Mouse (Mus musculus) lung, postnatal 25 days (tissue): Measurements from ENCODE around the gene Cdc42.

Experiments
- DNase-seq: peaks from one replicate; pipeline ENCODE4 v3.0.0; 2022; ENCODE audit warnings: low spot score

Gene Cdc42

DNA sequence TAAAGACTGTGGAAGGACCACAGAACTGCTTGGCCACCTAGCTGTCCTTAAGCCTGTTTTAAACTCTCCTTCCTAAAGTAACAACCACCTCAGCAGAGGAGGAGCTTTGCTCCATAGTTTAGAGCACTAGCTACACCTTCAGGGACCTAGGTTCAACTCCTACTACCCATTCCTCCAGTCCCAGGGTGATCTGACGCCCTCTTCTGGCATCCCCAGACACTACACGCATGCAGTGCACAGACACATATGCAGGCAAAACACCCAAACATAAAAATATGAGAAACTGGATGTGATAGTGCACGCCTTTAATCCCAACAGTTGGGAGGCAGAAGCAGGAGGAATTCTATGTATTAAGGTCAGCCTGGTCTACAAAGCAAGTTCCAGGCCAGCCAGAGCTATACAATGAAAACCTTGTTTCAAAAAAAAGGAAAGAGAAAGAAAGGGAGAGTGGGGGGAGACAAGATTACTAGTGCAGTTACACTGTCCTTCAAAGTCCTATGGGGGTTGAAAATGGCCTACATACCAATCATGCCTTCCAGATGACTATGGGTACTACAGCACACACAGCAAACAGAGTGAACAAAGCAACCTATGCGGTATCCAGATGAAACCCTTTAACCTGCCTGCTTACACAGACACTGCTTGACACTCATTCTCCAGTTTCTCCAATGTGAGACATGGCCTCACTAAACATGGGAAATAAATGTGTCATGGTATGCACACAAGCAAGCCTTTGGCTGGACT, 41.3 kb downstream of the Cdc42 start:
- DNase-seq: no peak

DNA sequence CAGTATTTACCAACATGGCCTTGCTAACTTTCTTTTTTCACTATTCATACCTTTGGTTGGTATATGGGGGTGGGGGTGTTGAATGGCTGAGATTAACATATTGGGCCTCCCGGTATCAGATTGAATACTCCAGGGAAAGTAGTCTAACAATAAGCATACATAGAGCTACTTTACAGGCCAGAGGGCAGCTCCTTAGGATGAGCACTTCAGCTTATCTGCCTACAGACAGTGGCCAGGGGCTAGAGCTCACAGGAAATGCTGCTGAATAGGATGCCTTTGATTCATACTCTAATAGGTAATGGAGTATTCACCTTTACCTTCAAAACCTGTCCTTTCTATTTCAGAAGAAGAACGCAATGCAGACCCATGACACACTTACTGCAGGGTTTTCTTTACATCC, 42.5 kb downstream of the Cdc42 start:
- no peak for DNase-seq

DNA sequence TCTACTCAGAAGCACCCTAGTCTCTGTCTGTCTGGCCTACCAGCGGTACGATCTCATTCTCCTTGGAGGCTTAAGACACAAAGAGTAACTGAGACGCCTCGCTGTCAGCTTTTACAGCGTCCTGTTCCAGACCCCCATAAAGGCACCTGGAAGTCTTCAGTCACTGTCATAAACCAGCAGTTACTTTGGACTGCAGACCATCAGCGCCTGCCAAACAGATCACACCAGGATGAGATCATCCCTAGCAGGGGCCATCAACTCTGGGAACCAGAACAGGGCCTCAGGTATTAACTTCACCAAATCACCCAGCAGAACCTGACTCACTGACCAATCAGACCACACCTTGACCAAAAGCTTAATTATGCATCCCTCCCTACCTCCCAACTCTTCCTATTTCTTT, 43.0 kb downstream of the Cdc42 start:
- DNase-seq: no peak

DNA sequence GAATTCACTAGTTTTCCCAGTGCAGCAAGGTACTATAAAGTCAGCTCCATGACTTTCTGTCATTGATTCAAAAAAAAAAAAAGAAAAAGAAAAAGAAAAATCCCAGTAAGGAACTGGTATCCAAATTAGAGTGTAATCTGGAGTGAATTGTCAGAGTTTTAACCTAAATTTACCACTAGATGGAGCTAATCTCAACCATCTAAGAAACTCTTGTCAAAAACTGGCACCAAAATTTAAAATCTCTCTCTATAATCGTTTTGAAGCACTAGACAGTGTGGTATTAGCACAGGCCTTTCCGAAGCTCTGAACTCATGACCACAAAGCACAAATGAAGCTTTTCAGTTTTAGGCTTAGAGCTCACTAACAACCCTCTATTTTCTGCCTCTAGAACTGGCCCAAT, 44.0 kb downstream of the Cdc42 start:
- DNase-seq: peak; percentile 24

DNA sequence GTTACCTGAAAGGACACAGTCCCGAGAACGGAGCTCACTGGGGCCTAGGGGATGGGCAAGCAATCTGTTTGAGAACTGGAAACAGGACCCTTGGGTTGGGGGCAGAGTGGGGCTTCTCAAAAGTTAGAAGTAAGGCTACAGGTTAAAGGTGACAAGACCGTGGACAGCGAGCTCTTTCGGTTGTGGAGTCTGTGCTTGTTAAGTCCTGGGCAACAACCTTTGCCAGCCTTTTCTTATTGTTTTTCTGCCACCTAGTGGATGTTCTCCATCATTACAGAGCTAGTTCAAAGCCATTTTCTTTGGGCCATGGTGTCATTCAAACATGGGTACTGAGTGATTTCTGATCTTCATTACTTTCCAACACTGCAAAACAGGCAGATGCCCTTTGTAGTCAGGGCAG, 49.1 kb downstream of the Cdc42 start:
- DNase-seq: peak; percentile 48

DNA sequence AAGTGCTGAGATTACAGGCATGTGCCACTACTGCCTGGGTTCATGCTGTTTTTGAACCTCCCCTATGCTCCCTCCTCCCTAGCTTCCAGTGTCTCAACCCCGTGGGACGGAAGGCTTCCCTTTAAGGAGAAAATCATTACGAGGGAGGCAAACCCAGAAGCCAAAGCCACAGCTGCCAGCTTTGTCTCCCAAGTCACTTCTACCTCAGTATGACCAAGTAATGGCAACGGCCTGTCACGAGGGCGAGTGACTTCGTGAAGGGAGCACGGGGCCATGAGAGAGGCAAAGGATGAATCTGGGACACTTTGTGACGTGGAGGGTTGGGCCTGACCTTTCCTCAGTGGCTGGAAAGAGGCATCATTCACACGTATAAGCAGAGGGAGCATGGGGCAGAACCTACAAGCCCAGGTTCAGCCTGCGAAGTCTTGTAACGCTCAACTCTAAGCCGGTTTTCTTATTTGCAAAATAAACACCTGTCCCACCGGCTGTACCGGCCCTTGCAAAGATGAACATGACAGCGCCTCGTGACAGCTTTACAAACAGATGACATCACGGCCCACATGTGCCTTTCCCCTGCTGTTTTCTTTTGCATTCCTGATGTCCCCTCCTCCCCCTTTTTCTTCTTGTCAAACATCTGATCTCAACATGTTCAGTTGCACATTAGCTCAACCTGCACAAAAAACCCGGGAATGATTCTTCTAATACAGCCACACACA, 50.4 kb downstream of the Cdc42 start:
- DNase-seq: no peak

DNA sequence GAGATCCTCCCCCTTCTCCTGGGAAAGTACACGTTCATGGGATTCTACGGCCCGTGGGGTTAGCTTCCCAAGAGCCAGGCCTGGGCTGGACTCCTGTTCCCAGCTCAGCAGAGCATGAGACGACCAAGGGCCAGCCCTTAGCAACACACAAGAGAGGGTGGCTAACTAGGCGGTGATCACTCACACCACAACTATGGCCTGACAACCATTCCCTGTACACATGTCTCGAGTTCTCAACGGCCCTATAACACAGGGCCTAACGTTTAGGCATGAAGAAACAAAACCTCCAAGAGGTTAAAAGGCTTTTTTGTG, 51.0 kb downstream of the Cdc42 start:
- DNase-seq: no peak

DNA sequence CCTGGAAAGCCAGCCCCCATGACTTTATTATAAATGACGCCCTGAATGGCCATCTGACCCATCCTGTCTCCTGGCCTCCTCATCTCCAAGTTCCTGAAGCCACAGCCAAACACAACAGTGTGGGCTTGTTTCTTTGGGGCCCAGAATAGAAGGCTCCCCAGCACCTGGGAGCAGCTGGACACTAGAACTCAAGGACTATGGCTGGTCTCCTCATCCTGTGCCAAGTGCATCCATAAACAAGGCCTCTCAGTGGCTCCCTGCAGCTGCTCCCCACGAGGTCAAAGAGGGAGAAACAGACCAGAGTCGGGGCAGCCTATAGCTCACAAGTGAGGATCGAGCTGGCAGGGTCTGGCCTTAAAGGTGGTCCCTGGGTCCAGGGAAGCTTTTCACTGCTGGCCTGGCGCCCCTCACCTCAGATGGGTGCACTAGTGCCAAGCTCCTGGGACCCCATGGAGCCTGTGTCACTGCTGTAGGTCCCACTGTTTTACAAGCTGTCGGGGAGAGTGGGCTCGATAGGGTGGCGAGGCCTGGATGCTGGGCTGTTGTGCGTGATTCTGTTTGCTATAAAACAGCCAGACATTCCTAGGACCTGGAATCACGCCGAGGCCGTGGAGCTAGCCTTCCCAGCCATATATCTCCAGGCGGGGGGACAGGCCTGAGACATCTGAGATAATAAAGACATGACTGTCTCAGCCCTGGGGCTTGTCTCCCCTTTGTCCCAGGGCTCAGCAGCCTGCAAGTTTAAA, 51.5 kb downstream of the Cdc42 start:
- no peak for DNase-seq

DNA sequence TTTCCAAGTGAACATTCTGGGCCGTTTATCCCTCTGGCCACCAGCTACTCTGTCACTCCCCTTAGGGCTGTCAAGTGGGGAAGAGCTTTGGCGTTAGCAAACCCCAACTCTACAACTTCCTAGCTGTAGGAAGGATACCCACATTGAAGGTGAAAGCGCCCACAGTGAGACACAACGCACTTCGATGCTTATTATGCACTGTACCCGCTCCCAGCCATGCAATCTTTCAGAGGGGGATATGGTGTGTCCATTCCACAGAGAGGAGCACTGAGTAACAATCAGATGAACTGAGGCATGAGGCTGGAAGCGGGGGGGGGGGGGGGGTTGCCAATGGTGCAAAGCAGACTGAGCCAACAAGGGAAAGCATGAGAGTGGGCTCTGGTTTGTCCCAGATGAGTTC, 52.5 kb downstream of the Cdc42 start:
- DNase-seq: no peak

DNA sequence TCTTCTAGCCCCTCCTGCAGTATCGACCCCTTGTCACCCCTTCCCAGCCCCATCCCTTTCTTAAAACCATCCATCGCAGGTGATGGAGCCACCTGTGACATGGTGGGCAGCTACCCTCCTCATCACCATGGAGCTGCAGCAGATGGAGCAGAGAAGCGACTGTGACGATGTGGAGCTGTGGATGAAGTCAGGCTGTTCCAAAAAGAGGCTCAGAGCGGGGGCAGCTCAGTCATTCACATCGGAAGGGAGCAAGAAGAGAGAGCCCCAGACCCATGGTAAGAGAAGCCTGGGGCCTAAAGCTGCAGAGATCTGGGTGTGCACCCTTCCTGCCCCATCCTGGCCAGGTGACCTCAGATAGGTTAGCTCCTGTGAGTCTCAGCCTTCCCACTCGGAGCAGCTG, 53.4 kb downstream of the Cdc42 start:
- DNase-seq: no peak

DNA sequence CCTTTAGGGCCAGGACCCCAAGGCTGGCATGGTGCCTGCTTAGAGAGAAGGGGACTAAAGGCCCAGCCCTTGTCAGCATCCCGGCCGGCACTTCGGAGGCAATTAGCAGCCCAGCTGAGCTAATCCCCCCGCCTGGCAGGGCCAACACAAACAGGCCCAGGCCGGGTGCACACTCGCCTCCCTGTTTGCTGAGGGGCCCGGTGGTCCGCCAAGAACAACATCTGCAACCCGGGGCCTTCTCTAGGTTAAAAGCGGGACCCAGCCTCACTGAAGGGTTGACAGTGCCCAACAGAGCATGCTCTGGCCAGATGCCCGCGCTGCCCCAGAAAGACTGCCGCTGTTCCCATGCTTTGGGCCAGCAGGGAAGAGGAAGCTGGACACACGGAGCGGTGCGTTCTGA, 55.9 kb downstream of the Cdc42 start:
- DNase-seq: no peak

DNA sequence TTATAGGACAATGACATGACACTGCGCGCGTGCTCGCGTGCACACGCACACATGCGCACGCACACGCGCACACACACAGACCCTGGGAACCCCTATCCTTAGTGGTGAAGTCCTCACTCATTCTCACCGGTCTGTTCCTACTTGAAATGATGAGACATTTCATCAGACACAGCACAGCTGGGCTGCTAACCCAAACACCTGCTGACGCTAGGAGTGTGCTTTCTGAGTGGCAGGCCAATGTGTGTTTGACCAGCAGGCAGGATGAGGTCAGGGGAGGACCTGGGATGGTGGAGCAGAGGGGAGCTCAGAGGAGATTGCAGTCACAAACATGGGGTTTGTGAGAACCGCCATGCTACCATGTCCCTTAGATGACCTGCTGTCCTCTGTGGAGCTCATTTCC, 57.3 kb downstream of the Cdc42 start:
- no peak for DNase-seq

DNA sequence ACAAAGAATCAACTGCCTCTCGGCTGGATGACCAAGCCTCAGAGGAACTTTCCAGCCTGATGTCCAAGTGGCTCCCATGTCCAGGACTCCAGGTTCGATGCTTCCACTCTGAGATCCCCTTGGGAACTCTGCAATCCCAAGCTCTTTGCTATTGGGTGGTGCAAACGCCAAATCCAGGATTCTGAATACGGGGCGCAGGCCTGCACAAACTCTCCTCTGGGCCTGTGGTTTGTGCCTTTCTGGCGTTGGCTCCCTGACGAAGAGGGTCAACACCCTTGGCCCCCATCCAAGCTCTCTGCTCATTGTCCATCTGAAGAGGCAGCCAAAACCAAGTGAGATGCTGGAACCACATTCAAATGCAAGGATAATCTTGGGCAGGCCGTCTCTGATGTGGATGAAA, 59.1 kb downstream of the Cdc42 start:
- no peak for DNase-seq

DNA sequence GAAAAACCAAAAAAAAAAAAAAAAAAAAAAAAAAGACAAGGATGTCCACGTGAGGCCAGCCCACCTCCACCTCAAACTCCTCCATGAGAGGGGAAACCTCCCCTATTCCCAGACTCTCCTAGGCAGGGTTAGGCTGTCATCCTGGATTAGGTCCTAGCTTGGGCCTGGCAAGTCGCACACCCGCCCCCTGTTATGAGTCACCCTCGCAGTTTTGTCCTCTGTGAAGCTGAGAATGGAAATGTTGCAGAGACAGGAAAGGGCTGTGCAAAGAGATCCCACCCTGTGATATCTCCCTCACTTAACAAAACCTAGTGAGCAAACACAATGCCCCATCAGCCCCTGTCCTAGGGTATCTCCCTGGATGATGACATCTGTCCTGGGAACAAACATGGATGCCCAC, 59.9 kb downstream of the Cdc42 start:
- no peak for DNase-seq

DNA sequence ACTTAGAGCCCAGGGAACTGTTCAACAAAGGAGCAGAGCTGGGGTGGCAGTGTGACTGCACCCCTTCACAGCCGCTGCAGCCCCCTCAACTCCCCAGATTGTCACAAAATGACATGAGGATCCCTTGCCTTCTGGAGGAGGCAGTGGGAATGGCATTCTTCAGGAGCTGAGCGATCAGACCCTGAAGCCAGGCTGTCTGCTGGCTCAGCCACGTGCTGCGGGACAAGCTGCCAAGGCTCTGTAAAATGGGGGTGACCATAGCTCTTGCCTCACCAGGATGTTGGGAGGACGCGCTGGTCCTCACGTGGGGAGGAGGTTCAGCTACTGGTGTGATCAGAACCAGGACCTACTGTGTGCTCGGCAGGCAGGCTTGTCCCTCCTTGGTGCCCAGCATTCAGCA, 62.6 kb downstream of the Cdc42 start:
- no peak for DNase-seq

DNA sequence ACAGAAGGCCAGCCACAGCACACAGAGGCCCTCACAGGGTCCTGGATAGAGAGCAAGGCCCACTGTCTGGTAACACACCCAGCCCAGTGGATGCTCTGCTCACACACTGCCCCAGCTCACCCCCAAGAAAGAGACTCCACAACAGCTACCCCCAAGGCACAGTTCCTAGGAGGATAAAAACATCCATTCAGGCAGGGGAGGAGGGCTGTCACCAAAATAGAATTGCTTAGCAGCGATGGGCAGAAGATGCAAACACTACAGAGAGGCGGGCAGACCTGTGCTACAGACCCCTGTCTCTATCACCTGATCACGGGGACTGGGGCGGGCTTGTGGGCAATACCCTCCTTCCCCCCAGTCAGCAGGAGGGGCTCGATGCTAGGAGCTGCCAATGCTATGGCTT, 63.0 kb downstream of the Cdc42 start:
- DNase-seq: no peak

DNA sequence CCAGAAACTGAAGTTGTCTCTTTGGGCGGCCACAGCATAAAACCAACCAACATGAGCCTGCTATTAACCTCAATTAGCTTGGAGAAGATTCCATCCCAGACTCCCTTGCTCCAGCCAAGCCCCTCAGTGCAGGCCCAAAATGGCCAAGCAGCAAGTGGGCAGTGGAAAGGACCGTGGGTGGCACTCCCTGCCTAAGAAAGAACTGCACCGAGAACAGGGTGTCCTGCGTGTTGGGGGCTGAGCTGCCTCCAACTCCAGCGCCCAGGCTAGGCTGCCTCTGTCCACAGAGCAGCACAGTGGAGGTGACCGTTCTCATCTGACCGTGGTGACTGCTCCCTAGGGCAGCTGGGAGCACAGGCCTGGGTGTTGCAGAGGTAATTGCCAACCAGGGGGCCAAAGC, 63.5 kb downstream of the Cdc42 start:
- no peak for DNase-seq

DNA sequence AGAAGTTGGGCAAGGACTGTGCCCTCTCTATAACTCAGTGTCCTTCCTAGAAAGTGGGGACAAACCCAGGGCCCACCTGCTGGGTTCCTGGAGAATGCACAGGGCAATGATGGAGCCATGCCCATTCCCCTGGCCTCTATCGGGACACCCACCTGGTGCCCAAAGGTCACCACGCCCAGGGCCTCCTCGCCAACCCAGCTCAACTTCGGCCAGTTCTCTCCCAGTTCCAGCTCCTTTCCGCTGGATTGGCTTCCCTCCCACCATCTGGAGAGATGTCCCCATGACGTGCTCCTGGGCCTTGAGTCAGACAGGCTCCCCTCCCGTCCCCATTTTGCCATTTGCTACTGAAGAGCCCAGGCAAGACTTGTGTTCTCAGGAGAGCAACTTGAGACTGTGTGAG, 64.9 kb downstream of the Cdc42 start:
- DNase-seq: no peak

DNA sequence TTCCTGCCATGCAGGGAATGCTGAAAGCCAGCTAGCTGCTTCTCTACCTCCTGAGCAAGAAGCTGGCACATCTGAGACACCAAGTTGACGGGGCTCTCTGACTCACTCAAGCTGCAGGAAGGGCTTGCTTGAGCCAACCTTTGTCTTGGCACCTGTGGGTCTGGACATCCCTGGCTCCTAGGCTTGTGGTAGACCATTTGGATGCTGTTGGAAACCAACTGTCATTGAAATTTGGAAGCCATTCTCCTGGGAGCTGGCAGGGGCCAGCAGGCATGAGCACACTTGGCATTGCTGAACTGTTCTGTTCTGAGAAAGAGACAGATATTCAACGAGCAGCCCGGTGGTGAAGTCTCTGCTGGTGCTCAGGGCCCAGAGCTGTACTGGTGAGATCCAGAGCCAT, 67.3 kb downstream of the Cdc42 start:
- no peak for DNase-seq

DNA sequence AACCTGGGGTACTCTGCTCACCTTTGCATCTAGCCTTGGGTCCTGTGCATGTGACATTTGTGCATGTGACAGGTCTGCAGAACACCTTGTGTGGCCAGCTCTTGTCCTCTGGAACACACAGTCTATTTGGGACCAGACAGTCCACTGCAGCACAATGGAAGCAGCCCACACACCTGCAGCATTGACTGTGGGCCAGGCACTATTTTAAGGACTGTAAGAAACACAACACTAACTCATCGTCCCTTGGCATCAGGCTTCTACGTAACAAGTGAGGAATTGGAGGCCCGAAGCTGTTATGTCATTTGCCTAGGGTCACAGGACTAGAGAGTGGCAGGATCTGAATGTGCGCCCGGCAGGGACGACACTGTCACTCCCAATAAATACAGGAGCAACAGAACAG, 67.8 kb downstream of the Cdc42 start:
- DNase-seq: no peak

DNA sequence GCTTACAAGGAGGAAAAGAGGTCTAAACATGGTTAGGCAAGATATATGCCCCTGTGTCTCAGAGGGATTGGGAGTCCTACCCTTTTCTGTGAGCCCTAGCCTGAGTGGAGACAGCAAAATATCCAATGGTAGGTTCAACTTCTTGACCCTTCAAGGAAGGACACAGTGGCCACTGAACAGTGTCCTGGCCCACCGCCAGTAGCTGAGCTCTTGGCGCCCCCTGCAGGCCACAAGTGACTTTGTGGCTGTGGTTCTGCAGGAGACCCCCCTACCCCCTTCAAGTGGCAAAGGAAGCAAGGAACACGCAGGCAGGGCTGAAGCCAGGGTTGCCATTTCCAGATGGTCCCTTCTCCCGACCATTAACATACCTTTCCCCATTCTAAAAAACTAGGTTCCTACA, 69.7 kb downstream of the Cdc42 start:
- peak; percentile 63 for DNase-seq

DNA sequence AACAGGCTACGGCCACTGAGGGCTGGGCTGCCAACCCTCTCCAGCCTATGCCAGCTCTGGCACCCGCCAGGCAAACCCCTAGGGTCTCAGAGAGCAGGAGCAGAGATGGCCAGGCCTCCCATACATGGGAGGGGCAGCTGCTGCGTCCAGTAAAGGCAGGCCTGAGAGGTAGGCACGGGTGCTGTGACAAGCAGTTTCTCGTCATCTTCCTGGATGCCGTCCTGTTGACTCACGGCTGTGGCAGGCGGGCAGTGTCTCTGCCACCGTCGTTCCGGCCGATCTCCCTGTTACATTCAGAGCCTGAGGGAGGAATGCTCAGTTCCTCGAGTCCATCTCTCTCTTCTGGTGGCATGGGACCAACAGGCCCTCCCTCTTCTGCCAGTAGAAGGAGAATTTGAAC, 70.3 kb downstream of the Cdc42 start:
- no peak for DNase-seq

DNA sequence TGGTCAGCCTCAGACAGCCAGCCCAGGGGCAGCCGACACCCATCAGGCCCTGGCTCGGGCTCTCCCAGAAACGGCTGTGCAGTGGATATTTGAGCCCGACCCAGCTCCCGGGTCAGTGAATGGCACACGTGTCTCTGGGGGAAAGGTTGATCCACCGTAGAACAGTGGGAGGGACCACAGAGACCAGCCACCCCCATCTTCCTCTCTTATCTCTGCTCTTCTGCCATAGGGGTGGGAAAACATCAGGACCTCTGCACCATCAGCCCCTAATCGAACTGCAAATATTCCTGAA, 70.9 kb downstream of the Cdc42 start:
- no peak for DNase-seq
